Mouse (Mus musculus): ENCODE results near the gene 2410002F23Rik. TPM values are rescaled to one million over a fixed set of nuclear protein-coding genes. Genes with fewer than 3 reads are reported as not detected.
"Not testable (repeated sequence)": the region's sequence is repeated elsewhere in the genome, so short reads cannot be mapped to it uniquely, and the experiment has no call there.

Gene 2410002F23Rik
- polyA plus RNA-seq (2015; fragmentation: Nextera tagmentation; extraction: Ambion mirVana), result 222 and 224 TPM in 2 replicates

DNA sequence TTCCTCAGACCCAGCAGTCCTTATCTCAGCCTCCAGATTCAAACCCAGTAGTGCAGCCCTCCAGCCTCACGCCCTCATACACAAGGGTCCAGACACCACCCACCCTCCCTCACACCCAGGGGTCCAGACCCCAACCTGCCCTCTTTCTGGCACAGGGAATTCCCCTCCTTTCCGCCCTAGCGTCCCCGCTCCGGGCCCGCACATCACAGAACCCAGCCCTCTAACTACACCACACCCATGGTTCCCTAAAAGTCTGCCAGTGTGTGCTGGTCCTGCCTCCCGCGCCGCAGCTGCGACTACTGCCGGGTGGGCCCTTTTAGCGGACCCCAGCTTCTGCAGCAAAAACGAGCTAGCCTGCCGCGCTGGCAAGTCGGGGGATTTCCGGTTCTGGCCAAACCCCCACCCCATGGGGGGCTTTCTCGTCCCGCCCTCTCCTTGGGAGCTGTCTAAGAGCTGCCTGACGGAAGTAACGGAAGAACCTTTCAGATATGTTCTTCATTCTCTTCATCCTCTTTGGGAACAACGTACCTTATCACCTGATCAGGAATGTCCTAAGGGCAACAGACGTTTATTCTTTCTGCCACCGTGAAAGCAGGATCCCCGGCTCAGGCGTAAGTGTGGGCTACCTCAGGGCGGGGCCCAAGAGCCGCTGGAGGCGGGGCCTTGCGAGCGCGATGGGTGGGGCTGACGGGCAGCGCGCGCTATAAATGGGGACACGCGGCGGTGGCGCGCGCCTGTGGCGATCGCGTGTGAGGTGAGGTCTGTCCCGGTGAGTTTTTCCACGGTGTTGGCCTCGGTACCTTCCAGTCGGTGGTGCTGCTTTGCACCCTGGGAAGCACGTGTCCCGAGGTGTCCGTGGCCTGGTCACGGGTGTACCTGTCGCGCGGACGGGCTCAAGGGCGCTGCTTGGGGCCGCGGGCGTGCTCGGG, at the start of gene 2410002F23Rik, which contains the start of gene 1700028J19Rik:
Gene 2410002F23Rik, plus strand, starts transcription at position 668 of the 929 bp plus-strand sequence.
Gene 1700028J19Rik, minus strand, starts transcription at position 641 of the 929 bp plus-strand sequence.
- Histone ChIP-seq H3K9me3 (no peaks in the 10 kb centered on the region), H3K36me3 (peaks cover 35% of the 10 kb centered on the region), H3K4me2 (replicated peaks) (peak within 1 kb of the TSS; percentile 74), H3K27me3 (no peaks in the 10 kb centered on the region), H3K27ac (peak within 1 kb of the TSS; percentile 96), H3K4me3 (peak within 1 kb of the TSS; percentile 76), H3K9ac (peak within 1 kb of the TSS; percentile 95), H3K4me1 (peaks cover 33% of the 10 kb centered on the region)
- WGBS, result under 1% methylated on average over 62 of the region's 62 CpGs
- ATAC-seq (ENCODE audit: low FRiP score, low read depth), result peak; percentile 89

DNA sequence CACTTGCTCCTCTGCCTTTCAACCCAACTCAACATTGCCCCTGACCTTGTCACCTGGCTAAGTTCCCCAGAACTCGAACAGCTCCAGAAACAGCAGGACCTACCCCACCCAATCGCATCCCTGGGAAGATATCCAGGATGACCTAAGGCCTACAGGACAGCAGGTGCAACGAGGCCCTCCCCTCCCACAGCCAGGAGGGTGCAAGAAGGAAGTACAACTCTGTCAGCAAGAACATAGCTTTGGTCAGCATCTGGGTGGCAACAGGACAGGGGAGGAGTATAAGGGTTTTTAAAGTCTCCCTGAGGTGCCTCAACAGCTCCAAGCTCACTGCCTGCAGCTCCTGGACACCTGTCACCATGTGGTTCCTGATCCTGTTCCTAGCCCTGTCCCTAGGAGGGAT, 48.6 kb upstream of the 2410002F23Rik start, which contains the start of gene Klk1b3:
Gene Klk1b3, plus strand, starts transcription at position 301 of the 400 bp plus-strand sequence.
- Histone ChIP-seq H3K9me3 (no peaks in the 10 kb centered on the region), H3K4me1 (no peaks in the 10 kb centered on the region), H3K4me2 (replicated peaks) (no peak within 1 kb of the TSS), H3K27ac (no peak within 1 kb of the TSS), H3K36me3 (no peaks in the 10 kb centered on the region), H3K9ac (no peak within 1 kb of the TSS), H3K27me3 (no peaks in the 10 kb centered on the region), H3K4me3 (no peak within 1 kb of the TSS)
- 62% methylated on average over 3 of the region's 3 CpGs for WGBS
- ATAC-seq (ENCODE audit: low FRiP score, low read depth), result no peak

DNA sequence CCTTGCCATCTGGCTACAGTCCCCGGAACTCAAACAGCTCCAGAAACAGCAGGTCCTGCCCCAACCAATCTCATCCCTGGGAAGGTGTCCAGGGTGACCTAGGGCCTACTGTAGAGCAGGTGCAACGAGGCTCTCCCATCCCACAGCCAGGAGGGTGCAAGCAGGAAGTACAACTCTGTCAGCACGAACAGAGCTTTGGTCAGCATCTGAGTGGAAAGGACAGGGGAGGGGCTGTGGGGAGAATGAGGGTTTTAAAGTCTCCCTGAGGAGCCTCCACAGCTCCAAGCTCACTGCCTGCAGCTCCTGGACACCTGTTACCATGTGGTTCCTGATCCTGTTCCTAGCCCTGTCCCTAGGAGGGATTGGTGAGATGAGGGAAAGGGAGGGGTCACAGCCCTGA, 39.4 kb upstream of the 2410002F23Rik start, which contains the start of gene Klk1b4:
Gene Klk1b4, plus strand, starts transcription at position 301 of the 400 bp plus-strand sequence.
- H3K4me1 ChIP-seq; H3K9ac ChIP-seq; H3K4me2 ChIP-seq (replicated peaks); H3K27ac ChIP-seq; H3K27me3 ChIP-seq; ATAC-seq (ENCODE audit: low FRiP score, low read depth); H3K9me3 ChIP-seq; H3K36me3 ChIP-seq; H3K4me3 ChIP-seq: not testable (repeated sequence)
- 55% methylated on average over 3 of the region's 3 CpGs for WGBS

DNA sequence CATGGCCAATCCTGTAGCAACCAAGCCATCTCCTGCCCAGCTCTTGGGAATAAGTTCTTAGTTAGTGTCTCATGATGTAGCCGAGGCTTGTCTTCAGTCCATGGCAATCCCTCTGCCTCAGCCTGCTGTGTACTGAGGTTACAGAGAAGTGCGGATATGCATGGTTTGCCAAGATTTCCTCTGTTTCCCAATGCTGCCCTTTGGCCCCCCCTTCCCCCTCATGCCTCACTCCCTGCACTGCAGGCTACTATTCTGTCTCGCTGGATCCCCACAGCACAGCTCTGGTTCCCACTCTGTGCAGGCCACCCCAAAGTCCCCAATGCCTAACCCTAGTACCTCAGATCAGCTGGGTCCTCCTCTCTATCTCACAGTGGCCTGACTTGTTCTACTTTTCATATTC, 38.2 kb upstream of the 2410002F23Rik start:
- Histone ChIP-seq H3K4me1 (no peaks in the 10 kb centered on the region), H3K4me2 (replicated peaks) (no peak overlapping the region), H3K36me3 (no peaks in the 10 kb centered on the region), H3K4me3 (no peak overlapping the region), H3K9me3 (no peaks in the 10 kb centered on the region), H3K27ac (no peak overlapping the region), H3K9ac (no peak overlapping the region), H3K27me3 (no peaks in the 10 kb centered on the region)
- WGBS, result 80% methylated on average over 3 of the region's 3 CpGs
- ATAC-seq (ENCODE audit: low FRiP score, low read depth), result no peak

DNA sequence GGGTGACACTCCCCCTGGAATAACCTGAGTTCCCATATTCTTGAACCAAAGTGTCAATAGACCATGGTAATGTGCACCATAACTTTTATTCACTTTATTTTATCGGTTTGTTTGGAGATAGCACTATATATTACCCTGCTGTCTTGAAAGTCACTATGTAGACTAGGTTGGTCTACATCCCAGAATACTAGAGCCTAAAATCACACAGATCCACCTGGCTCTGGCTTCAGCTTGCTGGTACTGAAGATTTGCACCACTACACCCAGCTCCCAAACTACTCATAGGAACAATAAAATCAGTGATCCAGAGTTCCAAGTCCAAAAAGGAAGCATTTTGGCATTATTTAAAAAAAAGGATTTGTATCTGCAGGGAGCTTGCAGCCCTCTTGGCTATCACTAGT, 30.9 kb upstream of the 2410002F23Rik start, which contains the start of gene Klk1b5:
Gene Klk1b5, plus strand, starts transcription at position 301 of the 400 bp plus-strand sequence.
- Histone ChIP-seq H3K9ac (no peak within 1 kb of the TSS), H3K27ac (no peak within 1 kb of the TSS), H3K9me3 (no peaks in the 10 kb centered on the region), H3K36me3 (no peaks in the 10 kb centered on the region), H3K4me2 (replicated peaks) (no peak within 1 kb of the TSS), H3K27me3 (no peaks in the 10 kb centered on the region), H3K4me1 (no peaks in the 10 kb centered on the region), H3K4me3 (no peak within 1 kb of the TSS)
- WGBS, result 81% methylated on average over 1 of the region's 1 CpGs
- no peak for ATAC-seq (ENCODE audit: low FRiP score, low read depth)

DNA sequence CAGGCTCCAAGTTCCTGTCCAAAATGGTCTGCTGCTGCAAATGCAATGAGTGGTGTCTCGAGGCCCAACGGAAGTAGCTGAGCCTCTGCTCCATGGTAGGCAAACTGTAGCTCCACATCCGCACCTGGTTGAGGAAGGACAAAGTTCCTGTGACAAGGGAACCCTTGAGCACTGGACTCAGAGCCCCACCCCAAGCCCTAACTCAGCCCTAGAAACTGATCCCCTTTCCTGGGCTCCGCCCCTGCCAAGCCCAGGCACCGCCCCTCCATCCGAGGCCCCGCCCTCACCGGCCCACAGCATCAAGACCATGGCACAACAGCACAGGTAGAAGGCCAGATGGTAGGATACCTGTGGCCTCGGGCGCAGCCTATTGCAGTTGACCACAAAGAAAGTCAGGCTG, 24.9 kb upstream of the 2410002F23Rik start:
- not testable (repeated sequence) for H3K4me2 ChIP-seq (replicated peaks); ATAC-seq (ENCODE audit: low FRiP score, low read depth); H3K4me1 ChIP-seq; H3K9ac ChIP-seq; H3K27me3 ChIP-seq; H3K27ac ChIP-seq; H3K4me3 ChIP-seq; H3K9me3 ChIP-seq; H3K36me3 ChIP-seq
- 78% methylated on average over 10 of the region's 10 CpGs for WGBS

DNA sequence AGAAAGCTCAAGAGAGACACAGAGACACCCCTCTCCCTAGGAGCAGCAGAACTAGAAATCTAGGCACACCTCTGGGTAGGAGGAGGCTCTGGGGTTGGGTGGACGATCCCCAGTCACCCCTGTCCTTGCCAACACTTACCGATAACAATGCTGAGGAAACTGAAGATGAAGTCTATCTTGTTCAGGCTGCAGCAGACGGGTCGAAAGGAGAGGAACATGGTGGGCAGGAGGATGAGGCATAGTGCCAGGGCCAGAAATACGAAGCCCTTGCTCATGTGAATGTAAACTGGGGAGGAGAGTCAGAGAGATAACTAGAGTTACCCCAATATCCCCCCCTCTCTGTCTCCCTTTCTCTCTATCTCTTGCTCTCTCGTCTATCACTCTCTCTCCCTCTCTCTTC, 24.2 kb upstream of the 2410002F23Rik start:
- H3K4me3 ChIP-seq; ATAC-seq (ENCODE audit: low FRiP score, low read depth); H3K4me1 ChIP-seq; H3K9ac ChIP-seq; H3K4me2 ChIP-seq (replicated peaks); H3K9me3 ChIP-seq; H3K27me3 ChIP-seq; H3K36me3 ChIP-seq; H3K27ac ChIP-seq: not testable (repeated sequence)
- 81% methylated on average over 6 of the region's 6 CpGs for WGBS

DNA sequence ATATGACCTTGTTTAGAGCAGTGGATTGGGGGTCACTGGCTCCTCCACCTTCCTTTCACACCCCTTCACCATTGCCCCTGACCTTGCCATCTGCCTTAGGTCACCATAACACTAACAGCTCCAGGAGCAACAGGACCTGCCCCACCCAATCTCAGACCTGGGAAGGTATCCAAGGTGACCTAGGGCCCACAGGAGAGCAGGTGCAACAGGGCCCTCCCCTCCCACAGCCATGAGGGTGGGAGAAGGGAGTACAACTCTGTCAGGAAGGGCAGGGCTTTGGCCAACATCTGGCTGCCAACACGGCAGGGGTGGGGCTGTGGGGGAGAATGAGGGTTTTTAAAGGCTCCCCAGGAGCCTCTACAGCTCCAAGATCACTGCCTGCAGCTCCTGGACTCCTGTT, 21.4 kb upstream of the 2410002F23Rik start, which contains the start of gene Klk1:
Gene Klk1, plus strand, starts transcription at position 285 of the 400 bp plus-strand sequence.
- WGBS, result 40% methylated on average over 1 of the region's 1 CpGs
- no peak within 1 kb of the TSS for H3K4me2 ChIP-seq (replicated peaks)
- no peak for ATAC-seq (ENCODE audit: low FRiP score, low read depth)
- no peak within 1 kb of the TSS for H3K27ac ChIP-seq
- no peak within 1 kb of the TSS for H3K4me3 ChIP-seq
- H3K27me3 ChIP-seq, result no peaks in the 10 kb centered on the region
- no peaks in the 10 kb centered on the region for H3K36me3 ChIP-seq
- no peaks in the 10 kb centered on the region for H3K9me3 ChIP-seq
- H3K4me1 ChIP-seq, result no peaks in the 10 kb centered on the region
- no peak within 1 kb of the TSS for H3K9ac ChIP-seq

DNA sequence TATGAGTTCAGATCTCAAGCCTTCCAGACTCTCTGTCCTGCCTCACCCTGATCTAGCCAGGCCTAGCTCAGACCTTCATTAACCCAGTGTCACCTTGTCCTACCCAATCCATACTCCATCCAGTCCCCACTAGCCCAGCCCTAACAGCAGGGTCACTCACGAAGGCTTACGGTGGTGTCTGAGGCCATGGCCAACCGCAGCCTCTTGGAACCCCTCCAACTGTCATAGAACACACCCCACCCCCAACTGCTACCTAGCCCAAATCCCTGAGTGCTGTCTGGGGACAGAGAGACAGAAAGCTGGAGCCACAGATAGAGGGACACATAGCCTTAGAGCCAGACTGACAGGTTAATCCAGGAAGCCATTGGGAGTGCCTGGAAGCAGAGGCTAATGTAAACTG, 10.6 kb upstream of the 2410002F23Rik start, which contains the start of gene Gm36864:
Gene Gm36864, plus strand, starts transcription at position 269 of the 400 bp plus-strand sequence.
- 77% methylated on average over 3 of the region's 3 CpGs for WGBS
- H3K9ac ChIP-seq, result no peak within 1 kb of the TSS
- H3K36me3 ChIP-seq, result no peaks in the 10 kb centered on the region
- H3K27me3 ChIP-seq, result no peaks in the 10 kb centered on the region
- H3K4me2 ChIP-seq (replicated peaks), result no peak within 1 kb of the TSS
- no peaks in the 10 kb centered on the region for H3K9me3 ChIP-seq
- ATAC-seq (ENCODE audit: low FRiP score, low read depth), result no peak
- H3K4me3 ChIP-seq, result no peak within 1 kb of the TSS
- H3K27ac ChIP-seq, result no peak within 1 kb of the TSS
- no peaks in the 10 kb centered on the region for H3K4me1 ChIP-seq

DNA sequence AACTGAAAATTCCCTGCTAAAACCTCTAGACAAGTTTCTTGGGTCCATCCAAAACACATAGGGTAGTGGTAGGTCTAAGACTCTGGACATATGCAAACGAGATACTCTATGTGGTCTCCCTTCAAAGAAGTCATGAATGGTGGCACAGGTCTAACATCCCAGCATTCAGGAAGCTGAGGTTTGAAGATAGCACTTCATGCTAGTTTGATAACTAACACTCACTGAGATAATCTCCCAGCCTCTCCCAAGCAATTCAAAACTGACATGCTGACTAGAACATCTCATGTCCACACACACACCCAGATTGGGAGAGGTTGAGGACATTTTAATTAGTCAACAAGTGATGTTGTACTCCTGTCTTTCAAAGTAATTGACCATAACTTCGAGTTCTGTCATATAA, 6.6 kb upstream of the 2410002F23Rik start:
- 50% methylated on average over 2 of the region's 2 CpGs for WGBS
- no peaks in the 10 kb centered on the region for H3K4me1 ChIP-seq
- no peaks in the 10 kb centered on the region for H3K27me3 ChIP-seq
- no peak for ATAC-seq (ENCODE audit: low FRiP score, low read depth)
- H3K4me3 ChIP-seq, result no peak overlapping the region
- no peaks in the 10 kb centered on the region for H3K36me3 ChIP-seq
- no peak overlapping the region for H3K27ac ChIP-seq
- H3K9ac ChIP-seq, result no peak overlapping the region
- no peak overlapping the region for H3K4me2 ChIP-seq (replicated peaks)
- H3K9me3 ChIP-seq, result no peaks in the 10 kb centered on the region

DNA sequence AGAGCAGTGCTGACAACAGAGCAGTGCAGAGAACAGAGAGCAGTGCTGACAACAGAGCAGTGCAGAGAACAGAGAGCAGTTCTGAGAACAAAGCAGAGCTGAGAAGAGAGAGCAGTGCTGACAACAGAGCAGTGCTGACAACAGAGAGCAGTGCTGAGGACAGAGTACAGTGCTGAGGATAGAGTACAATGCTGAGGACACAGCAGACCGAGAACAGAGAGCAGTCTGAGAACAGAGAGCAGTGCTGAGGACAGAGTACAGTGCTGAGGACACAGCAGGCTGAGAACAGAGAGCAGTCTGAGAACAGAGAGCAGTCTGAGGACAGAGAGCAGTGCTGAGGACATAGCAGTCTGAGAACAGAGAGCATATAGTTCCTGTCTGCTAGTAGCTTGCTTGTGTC, 5.8 kb upstream of the 2410002F23Rik start:
- no peak overlapping the region; the same call in 1 of the 2 replicates for H3K9ac ChIP-seq
- no peaks in the 10 kb centered on the region for H3K36me3 ChIP-seq
- peaks cover 7% of the 10 kb centered on the region for H3K4me1 ChIP-seq
- H3K4me2 ChIP-seq (replicated peaks), result no peak overlapping the region
- no peaks in the 10 kb centered on the region for H3K9me3 ChIP-seq
- ATAC-seq (ENCODE audit: low FRiP score, low read depth), result no peak
- H3K27ac ChIP-seq, result no peak overlapping the region
- 55% methylated on average over 1 of the region's 1 CpGs for WGBS
- no peaks in the 10 kb centered on the region for H3K27me3 ChIP-seq
- no peak overlapping the region for H3K4me3 ChIP-seq

DNA sequence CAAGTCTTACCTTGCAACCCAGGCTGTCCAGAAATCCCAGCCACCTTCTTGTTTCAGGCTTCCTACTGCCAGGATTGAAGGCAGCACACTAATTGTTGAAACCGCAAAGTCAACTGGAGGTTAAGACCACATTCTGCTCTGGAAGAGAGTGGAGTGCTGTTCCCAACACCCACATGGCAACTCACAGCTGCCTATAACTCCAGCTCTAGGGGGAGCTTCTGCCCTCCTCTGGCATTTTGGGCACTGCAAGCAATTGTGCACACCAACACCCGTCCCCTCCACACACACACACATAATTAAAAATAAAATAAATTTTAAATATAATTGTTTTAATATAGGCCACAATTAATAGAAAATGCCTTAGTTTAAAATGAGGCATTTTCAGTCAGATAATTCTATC, 5.4 kb upstream of the 2410002F23Rik start:
- Histone ChIP-seq H3K4me2 (replicated peaks) (no peak overlapping the region), H3K4me3 (no peak overlapping the region), H3K36me3 (no peaks in the 10 kb centered on the region), H3K9me3 (no peaks in the 10 kb centered on the region), H3K9ac (no peak overlapping the region), H3K27ac (no peak overlapping the region), H3K4me1 (peaks cover 7% of the 10 kb centered on the region), H3K27me3 (no peaks in the 10 kb centered on the region)
- 66% methylated on average over 2 of the region's 2 CpGs for WGBS
- ATAC-seq (ENCODE audit: low FRiP score, low read depth), result no peak
